13 mouse cellular contexts compared by ENCODE assay signal in genomic region chr6:82860485-82860884, GRCm38 (mm10).
"Had no signal": no experiment of that assay in that cellular context is flagged by ENCODE, and none has a peak within 500 bp of the region (broad histone marks: within the 10 kb centered on the region; RNA-seq: fewer than 3 reads in every experiment).

No protein-coding gene starts in this region.

- H3K27ac ChIP-seq: intestine, embryonic 15.5 days; limb, embryonic 13.5 days; liver, embryonic 12.5 days; midbrain, embryonic 10.5 days; neural tube, embryonic 15.5 days; stomach, postnatal 0 days had no signal

- H3K36me3 ChIP-seq: intestine, embryonic 15.5 days; limb, embryonic 13.5 days; liver, embryonic 12.5 days; midbrain, embryonic 10.5 days; neural tube, embryonic 15.5 days had no signal

- DNase-seq: left cerebral cortex, postnatal 4 days; lung, embryonic 14.5 days; lung, postnatal 10 days; lung, postnatal 4 days; midbrain, embryonic 14.5 days; thymus, postnatal 4 days had no signal

- H3K9ac ChIP-seq: intestine, embryonic 15.5 days; limb, embryonic 13.5 days; liver, embryonic 12.5 days; lung, embryonic 14.5 days; neural tube, embryonic 15.5 days had no signal

- H3K4me3 ChIP-seq: intestine, embryonic 15.5 days; limb, embryonic 13.5 days; liver, embryonic 12.5 days; midbrain, embryonic 10.5 days; myocyte; neural tube, embryonic 15.5 days had no signal

- H3K27me3 ChIP-seq: intestine, embryonic 15.5 days; limb, embryonic 13.5 days; liver, embryonic 12.5 days; neural tube, embryonic 15.5 days had no signal

- H3K4me1 ChIP-seq: neural tube, embryonic 15.5 days had no signal
